Mouse (Mus musculus) liver, embryonic 13.5 days (tissue): ENCODE measurements around the gene Intu. TPM values are rescaled to one million over a fixed set of nuclear protein-coding genes. Genes with fewer than 3 reads are reported as not detected.

Source experiments
- ATAC-seq: fragments of 200-750 bp; cut with Nextera tagmentation; 2 replicates; pipeline ENCODE4 v1.8.0; 2017; ENCODE audit warnings: low read depth, mild to moderate bottlenecking, moderate number of reproducible peaks, moderate library complexity
- DNase-seq: peaks from one replicate; pipeline ENCODE4 v3.0.0; 2022
- H3K27ac ChIP-seq: fragments of 300-500 bp; sonication (generic); 2 replicates; pipeline ENCODE4 v1.5.1; 2015; ENCODE audit warnings: moderate library complexity, mild to moderate bottlenecking, inconsistent platforms
- H3K27me3 ChIP-seq: fragments of 300-500 bp; sonication (generic); 2 replicates; pipeline ENCODE4 v1.6.1; 2015; ENCODE audit warnings: mild to moderate bottlenecking, inconsistent platforms
- H3K36me3 ChIP-seq: fragments of 300-500 bp; sonication (generic); 2 replicates; pipeline ENCODE4 v1.6.1; 2015; ENCODE audit warnings: mild to moderate bottlenecking, inconsistent platforms
- H3K4me1 ChIP-seq: fragments of 300-500 bp; sonication (generic); replicated peaks from 2 replicates; pipeline ENCODE4 v1.6.1; 2015; ENCODE audit warnings: inconsistent platforms
- H3K4me2 ChIP-seq: fragments of 300-500 bp; sonication (generic); 2 replicates; pipeline ENCODE4 v1.6.1; 2015; ENCODE audit warnings: inconsistent platforms, mild to moderate bottlenecking, moderate library complexity
- H3K4me3 ChIP-seq: fragments of 300-500 bp; sonication (generic); replicated peaks from 2 replicates; pipeline ENCODE4 v1.5.1; 2015; ENCODE audit warnings: mild to moderate bottlenecking, inconsistent platforms
- H3K9ac ChIP-seq: fragments of 300-500 bp; sonication (generic); 2 replicates; pipeline ENCODE4 v1.6.1; 2015; ENCODE audit warnings: mild to moderate bottlenecking, inconsistent platforms
- H3K9me3 ChIP-seq: fragments of 300-500 bp; sonication (generic); replicated peaks from 2 replicates; pipeline ENCODE4 v1.6.1; 2016; ENCODE audit warnings: inconsistent platforms
- whole genome bisulfite sequencing: fragments of 180-500 bp; shearing (Covaris S2); methylation state at CpG from one replicate; pipeline ENCODE4 v1.1.7; 2015; ENCODE audit not compliant: insufficient replicate concordance; 5-methylcytosine and 5-hydroxymethylcytosine counted together
- polyA plus RNA-seq: library from polyadenylated mRNA; unstranded; fragments of >200 nt; fragmentation: Nextera tagmentation; extraction: Ambion mirVana; gene quantifications from 2 replicates; pipeline ENCODE4 v1.2.1, GENCODE M21; 2015

The Intu gene
- 0.78 and 1.0 TPM in 2 replicates for polyA plus RNA-seq

- Histone ChIP-seq H3K36me3 (no peaks in the 10 kb centered on the region), H3K4me1 (peaks cover 27% of the 10 kb centered on the region), H3K4me2 (peak within 1 kb of the TSS; percentile 83), H3K4me3 (peak within 1 kb of the TSS; percentile 53), H3K27ac (no peak within 1 kb of the TSS), H3K27me3 (peaks cover 35% of the 10 kb centered on the region), H3K9me3 (0 out of 2 replicates have a peak, but pooled peaks cover 5% of the 10 kb centered on the region), H3K9ac (peak within 1 kb of the TSS; percentile 41; the same call in 1 of the 2 replicates)
- WGBS: under 1% methylated on average over 54 of the region's 54 CpGs
- no peak for DNase-seq
- peak; percentile 66 for ATAC-seq
Observed at GRCm38 (mm10) chr3:40531286-40532141, at the start of gene Intu. Gene Intu (plus strand): TSS chr3:40531286.

- Histone ChIP-seq H3K4me1 (0 out of 2 replicates have a peak, but pooled peaks cover 4% of the 10 kb centered on the region), H3K4me2 (0 out of 2 replicates have a peak overlapping the region, but pooled peaks have one; percentile 6), H3K4me3 (no peak overlapping the region), H3K9ac (no peak overlapping the region), H3K27ac (no peak overlapping the region), H3K27me3 (no peaks in the 10 kb centered on the region), H3K9me3 (no peaks in the 10 kb centered on the region), H3K36me3 (no peaks in the 10 kb centered on the region)
- no peak for ATAC-seq
- WGBS: 44% methylated on average over 10 of the region's 10 CpGs
- no peak for DNase-seq
Observed at GRCm38 (mm10) chr3:40483221-40483654, 47.8 kb upstream of the Intu start.

GRCm38 (mm10) chr3:40487381-40487780, 43.7 kb upstream of the Intu start:
- ATAC-seq (no peak), DNase-seq (no peak)
- Histone ChIP-seq H3K27me3 (no peaks in the 10 kb centered on the region), H3K4me2 (no peak overlapping the region), H3K9ac (no peak overlapping the region), H3K27ac (no peak overlapping the region), H3K9me3 (no peaks in the 10 kb centered on the region), H3K36me3 (no peaks in the 10 kb centered on the region), H3K4me3 (no peak overlapping the region), H3K4me1 (no peaks in the 10 kb centered on the region)
- WGBS: 61% methylated on average over 4 of the region's 4 CpGs

- H3K27ac ChIP-seq: no peak overlapping the region
- 67% methylated on average over 3 of the region's 3 CpGs for WGBS
- no peaks in the 10 kb centered on the region for H3K27me3 ChIP-seq
- H3K4me3 ChIP-seq: no peak overlapping the region
- H3K4me1 ChIP-seq: no peaks in the 10 kb centered on the region
- no peaks in the 10 kb centered on the region for H3K9me3 ChIP-seq
- H3K9ac ChIP-seq: no peak overlapping the region
- DNase-seq (no peak), ATAC-seq (no peak)
- no peaks in the 10 kb centered on the region for H3K36me3 ChIP-seq
- no peak overlapping the region for H3K4me2 ChIP-seq
Observed at GRCm38 (mm10) chr3:40491742-40492141, 39.3 kb upstream of the Intu start.

GRCm38 (mm10) chr3:40498898-40499297, 32.2 kb upstream of the Intu start:
- ATAC-seq (no peak), DNase-seq (no peak)
- no peak overlapping the region for H3K4me2 ChIP-seq
- H3K36me3 ChIP-seq: no peaks in the 10 kb centered on the region
- H3K4me3 ChIP-seq: no peak overlapping the region
- H3K27ac ChIP-seq: no peak overlapping the region
- no peaks in the 10 kb centered on the region for H3K4me1 ChIP-seq
- no peaks in the 10 kb centered on the region for H3K9me3 ChIP-seq
- no peaks in the 10 kb centered on the region for H3K27me3 ChIP-seq
- 64% methylated on average over 3 of the region's 3 CpGs for WGBS
- no peak overlapping the region for H3K9ac ChIP-seq

- H3K9ac ChIP-seq: no peak overlapping the region
- no peaks in the 10 kb centered on the region for H3K27me3 ChIP-seq
- no peak overlapping the region for H3K27ac ChIP-seq
- H3K4me1 ChIP-seq: no peaks in the 10 kb centered on the region
- ATAC-seq (no peak), DNase-seq (no peak)
- no peak overlapping the region for H3K4me2 ChIP-seq
- H3K9me3 ChIP-seq: no peaks in the 10 kb centered on the region
- no peak overlapping the region for H3K4me3 ChIP-seq
- 66% methylated on average over 8 of the region's 8 CpGs for WGBS
- H3K36me3 ChIP-seq: no peaks in the 10 kb centered on the region
Observed at GRCm38 (mm10) chr3:40500157-40500808, 30.8 kb upstream of the Intu start.

GRCm38 (mm10) chr3:40504377-40504776, 26.7 kb upstream of the Intu start:
- no peak overlapping the region for H3K9ac ChIP-seq
- H3K27me3 ChIP-seq: no peaks in the 10 kb centered on the region
- no peaks in the 10 kb centered on the region for H3K36me3 ChIP-seq
- no peaks in the 10 kb centered on the region for H3K9me3 ChIP-seq
- WGBS: 58% methylated on average over 5 of the region's 5 CpGs
- H3K27ac ChIP-seq: no peak overlapping the region
- H3K4me3 ChIP-seq: no peak overlapping the region
- H3K4me2 ChIP-seq: no peak overlapping the region
- no peaks in the 10 kb centered on the region for H3K4me1 ChIP-seq
- ATAC-seq (no peak), DNase-seq (no peak)

- DNase-seq (no peak), ATAC-seq (no peak)
- no peaks in the 10 kb centered on the region for H3K9me3 ChIP-seq
- H3K4me2 ChIP-seq: no peak overlapping the region
- H3K27me3 ChIP-seq: no peaks in the 10 kb centered on the region
- WGBS: 80% methylated on average over 14 of the region's 14 CpGs
- no peaks in the 10 kb centered on the region for H3K36me3 ChIP-seq
- H3K4me3 ChIP-seq: no peak overlapping the region
- no peak overlapping the region for H3K27ac ChIP-seq
- H3K4me1 ChIP-seq: no peaks in the 10 kb centered on the region
- no peak overlapping the region for H3K9ac ChIP-seq
Observed at GRCm38 (mm10) chr3:40505451-40506014, 25.6 kb upstream of the Intu start.

- Histone ChIP-seq H3K36me3 (no peaks in the 10 kb centered on the region), H3K9me3 (no peaks in the 10 kb centered on the region), H3K9ac (no peak overlapping the region), H3K4me2 (no peak overlapping the region), H3K27me3 (no peaks in the 10 kb centered on the region), H3K4me3 (no peak overlapping the region), H3K27ac (no peak overlapping the region), H3K4me1 (no peaks in the 10 kb centered on the region)
- 57% methylated on average over 6 of the region's 6 CpGs for WGBS
- ATAC-seq (no peak), DNase-seq (no peak)
Observed at GRCm38 (mm10) chr3:40508927-40509576, 22.0 kb upstream of the Intu start.

- Histone ChIP-seq H3K4me3 (no peak overlapping the region), H3K9ac (no peak overlapping the region), H3K4me2 (no peak overlapping the region), H3K4me1 (no peaks in the 10 kb centered on the region), H3K36me3 (no peaks in the 10 kb centered on the region), H3K27me3 (no peaks in the 10 kb centered on the region), H3K9me3 (no peaks in the 10 kb centered on the region), H3K27ac (no peak overlapping the region)
- DNase-seq: no peak
- no peak for ATAC-seq
- WGBS: 26% methylated on average over 6 of the region's 6 CpGs
Observed at GRCm38 (mm10) chr3:40510567-40510966, 20.5 kb upstream of the Intu start.
